Mouse (Mus musculus) heart, embryonic 16.5 days (tissue): ENCODE results near the gene Nkpd1. TPM values are rescaled to one million over a fixed set of nuclear protein-coding genes. Genes with fewer than 3 reads are reported as not detected.
A peak's percentile ranks its signal among the peaks of the same experiment; 100 is the strongest.

Experiments
- ATAC-seq: fragments of 200-750 bp; cut with Nextera tagmentation; replicated peaks from 2 replicates; pipeline ENCODE4 v1.8.0; 2017; ENCODE audit warnings: moderate number of reproducible peaks; ENCODE audit not compliant: insufficient read depth, low FRiP score; ENCODE audit errors: extremely low read depth
- H3K27ac ChIP-seq: fragments of 300-500 bp; sonication (generic); 2 replicates; pipeline ENCODE4 v1.5.1; 2014; ENCODE audit warnings: mild to moderate bottlenecking, low read length, control low read depth, moderate library complexity
- H3K27me3 ChIP-seq: fragments of 300-500 bp; sonication (generic); 2 replicates; pipeline ENCODE4 v1.6.1; 2014; ENCODE audit warnings: low read length, mixed read lengths; ENCODE audit not compliant: control insufficient read depth, insufficient read depth
- H3K36me3 ChIP-seq: fragments of 300-500 bp; sonication (generic); 2 replicates; pipeline ENCODE4 v1.6.1; 2014; ENCODE audit not compliant: control insufficient read depth, insufficient read depth
- H3K4me1 ChIP-seq: fragments of 300-500 bp; sonication (generic); 2 replicates; pipeline ENCODE4 v1.6.1; 2014; ENCODE audit warnings: low read length, mixed read lengths; ENCODE audit not compliant: control insufficient read depth, insufficient read depth
- H3K4me2 ChIP-seq: fragments of 300-500 bp; sonication (generic); 2 replicates; pipeline ENCODE4 v1.6.1; 2014; ENCODE audit warnings: low read depth, mild to moderate bottlenecking, control low read depth, low read length
- H3K4me3 ChIP-seq: fragments of 300-500 bp; sonication (generic); 2 replicates; pipeline ENCODE4 v1.5.1; 2014; ENCODE audit warnings: mild to moderate bottlenecking, control low read depth, low read length
- H3K9ac ChIP-seq: fragments of 300-500 bp; sonication (generic); 2 replicates; pipeline ENCODE4 v1.6.1; 2014; ENCODE audit warnings: low read length, control low read depth
- H3K9me3 ChIP-seq: fragments of 300-500 bp; sonication (generic); replicated peaks from 2 replicates; pipeline ENCODE4 v1.6.1; 2016; ENCODE audit warnings: low read length; ENCODE audit not compliant: control insufficient read depth
- WGBS: fragments of 180-500 bp; shearing (Covaris S2); extraction: QIAGEN DNeasy Blood & Tissue Kit; methylation state at CpG from one replicate; pipeline ENCODE4 v1.1.7; 2014; 5-methylcytosine and 5-hydroxymethylcytosine counted together
- polyA plus RNA-seq: library from polyadenylated mRNA; unstranded; fragments of >200 nt; fragmentation: Nextera tagmentation; extraction: Ambion mirVana; gene quantifications from 2 replicates; pipeline ENCODE4 v1.2.1, GENCODE M21; 2015

Nkpd1 gene
- polyA plus RNA-seq, 1 experiment from 2014 or later: not detected

DNA sequence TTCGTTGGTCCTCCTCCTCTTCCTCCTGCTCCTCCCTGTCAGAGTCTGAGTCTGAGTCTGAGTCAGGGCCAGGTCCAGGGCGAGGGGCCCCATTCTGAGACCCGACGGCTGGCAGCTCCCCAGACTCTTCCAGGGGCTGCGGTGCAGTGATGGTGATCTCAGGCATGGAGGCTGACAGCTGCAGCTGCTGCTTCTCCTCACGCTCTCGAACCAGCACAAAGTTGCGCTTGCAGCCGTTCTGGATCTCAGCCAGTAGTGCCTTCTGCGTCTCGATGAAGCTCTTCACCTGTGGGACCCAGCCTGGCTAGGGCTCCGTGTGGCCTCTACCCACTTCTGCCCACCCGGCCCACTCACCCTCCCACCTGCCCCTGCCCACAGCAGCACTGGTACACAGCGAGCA lies 14.6 kb downstream of the Nkpd1 start:
- H3K9me3 ChIP-seq: no peaks in the 10 kb centered on the region
- peaks cover 7% of the 10 kb centered on the region; the same call in 1 of the 2 replicates for H3K4me1 ChIP-seq
- H3K27me3 ChIP-seq: no peaks in the 10 kb centered on the region
- no peak overlapping the region for H3K4me3 ChIP-seq
- WGBS: 82% methylated on average over 14 of the region's 14 CpGs
- H3K9ac ChIP-seq: no peak overlapping the region
- ATAC-seq: peak; percentile 28; the same call in 1 of the 2 replicates
- no peak overlapping the region for H3K27ac ChIP-seq
- peaks cover 41% of the 10 kb centered on the region for H3K36me3 ChIP-seq
- no peak overlapping the region for H3K4me2 ChIP-seq

DNA sequence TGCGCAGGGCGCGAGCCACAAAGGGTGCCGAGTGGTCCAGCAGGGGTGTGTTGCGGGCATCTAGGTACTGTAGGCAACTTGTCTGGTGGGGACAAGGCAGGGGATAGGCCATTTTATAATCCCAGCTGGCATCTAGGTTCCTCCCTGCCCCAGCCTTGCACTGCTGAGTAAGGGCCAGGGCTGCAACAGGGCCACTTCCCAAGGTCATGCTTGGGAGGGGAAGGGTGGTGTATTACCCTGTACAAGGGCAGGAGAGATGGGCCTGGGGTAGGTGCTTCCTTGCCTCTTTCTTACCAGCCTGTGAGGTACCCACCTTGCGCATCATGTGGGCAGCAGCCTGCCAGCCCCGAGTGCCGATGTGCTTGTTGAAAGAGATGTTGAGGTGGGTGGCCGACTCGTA lies 17.0 kb downstream of the Nkpd1 start:
- H3K4me1 ChIP-seq: peaks cover 7% of the 10 kb centered on the region; the same call in 1 of the 2 replicates
- no peak overlapping the region for H3K9ac ChIP-seq
- H3K9me3 ChIP-seq: no peaks in the 10 kb centered on the region
- H3K36me3 ChIP-seq: peaks cover 38% of the 10 kb centered on the region
- no peak overlapping the region for H3K4me2 ChIP-seq
- ATAC-seq: no peak
- H3K27me3 ChIP-seq: no peaks in the 10 kb centered on the region
- no peak overlapping the region for H3K27ac ChIP-seq
- H3K4me3 ChIP-seq: no peak overlapping the region
- WGBS: 91% methylated on average over 10 of the region's 10 CpGs

DNA sequence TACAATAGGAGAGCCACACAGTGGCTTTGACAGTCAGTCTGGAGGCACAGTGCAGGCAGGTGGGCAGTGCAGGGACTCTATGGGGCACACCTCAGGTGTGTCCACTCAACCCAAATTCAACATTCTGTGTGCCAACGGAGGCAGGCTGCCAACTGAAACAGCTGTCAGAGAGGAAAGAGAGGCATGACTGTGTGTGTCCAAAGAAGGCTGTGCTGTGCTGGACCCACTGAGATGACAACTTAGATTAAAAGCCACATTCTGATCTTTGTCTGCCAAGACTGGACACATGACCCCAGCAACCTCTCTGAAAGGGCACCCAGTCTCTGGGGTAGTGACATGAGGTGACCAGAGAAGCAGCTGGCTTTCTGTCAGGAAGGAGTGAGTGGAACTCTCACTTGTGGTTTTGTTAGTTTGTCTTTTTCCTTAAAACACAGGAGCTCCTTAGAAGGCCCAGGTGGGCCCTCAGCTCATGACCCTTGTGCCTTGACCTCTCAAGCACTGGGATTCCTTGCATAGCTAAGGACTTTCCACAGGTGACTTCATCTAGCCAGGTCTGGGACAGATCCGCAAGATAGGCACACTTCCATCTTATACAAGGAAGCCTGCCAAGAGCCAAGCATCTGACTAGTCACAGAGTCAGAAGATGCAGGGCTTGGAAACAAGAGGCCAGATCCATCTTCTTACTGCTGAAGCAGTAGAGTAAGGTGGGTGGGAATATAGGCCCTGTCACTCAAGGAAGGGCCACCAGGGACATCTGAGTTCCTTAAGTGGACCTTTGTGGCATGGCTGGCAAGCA lies 23.3 kb downstream of the Nkpd1 start:
- H3K9ac ChIP-seq: no peak overlapping the region
- H3K4me1 ChIP-seq: peaks cover 45% of the 10 kb centered on the region
- WGBS: 77% methylated on average over 2 of the region's 2 CpGs
- 0 out of 2 replicates have a peak, but pooled peaks cover 3% of the 10 kb centered on the region for H3K36me3 ChIP-seq
- H3K27me3 ChIP-seq: no peaks in the 10 kb centered on the region
- H3K4me3 ChIP-seq: no peak overlapping the region
- H3K27ac ChIP-seq: no peak overlapping the region
- H3K9me3 ChIP-seq: no peaks in the 10 kb centered on the region
- ATAC-seq: no peak
- H3K4me2 ChIP-seq: no peak overlapping the region

DNA sequence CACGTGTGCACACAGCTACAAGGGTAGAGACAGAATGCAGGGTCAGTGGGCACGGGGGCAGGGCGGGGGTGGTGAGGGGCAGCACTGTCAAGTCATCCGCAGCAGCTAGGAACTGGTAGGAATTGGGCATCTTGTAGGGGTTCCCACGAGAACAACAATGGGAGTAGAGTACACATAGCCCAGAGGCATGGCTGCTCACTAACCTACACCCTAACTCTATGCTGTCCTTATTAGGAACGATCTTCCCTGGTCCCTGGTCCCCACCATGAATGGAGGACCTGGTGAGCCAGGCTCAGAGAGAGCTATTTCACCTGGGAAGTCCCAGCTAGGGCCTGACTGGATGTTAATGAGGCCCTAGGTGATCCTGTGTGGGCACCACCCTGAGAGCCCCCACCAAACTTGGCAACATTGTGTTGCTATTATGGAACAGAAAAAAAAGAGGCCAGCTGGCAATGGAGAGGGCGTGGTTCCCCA lies 24.1 kb downstream of the Nkpd1 start:
- ATAC-seq: no peak
- WGBS: 74% methylated on average over 7 of the region's 7 CpGs

DNA sequence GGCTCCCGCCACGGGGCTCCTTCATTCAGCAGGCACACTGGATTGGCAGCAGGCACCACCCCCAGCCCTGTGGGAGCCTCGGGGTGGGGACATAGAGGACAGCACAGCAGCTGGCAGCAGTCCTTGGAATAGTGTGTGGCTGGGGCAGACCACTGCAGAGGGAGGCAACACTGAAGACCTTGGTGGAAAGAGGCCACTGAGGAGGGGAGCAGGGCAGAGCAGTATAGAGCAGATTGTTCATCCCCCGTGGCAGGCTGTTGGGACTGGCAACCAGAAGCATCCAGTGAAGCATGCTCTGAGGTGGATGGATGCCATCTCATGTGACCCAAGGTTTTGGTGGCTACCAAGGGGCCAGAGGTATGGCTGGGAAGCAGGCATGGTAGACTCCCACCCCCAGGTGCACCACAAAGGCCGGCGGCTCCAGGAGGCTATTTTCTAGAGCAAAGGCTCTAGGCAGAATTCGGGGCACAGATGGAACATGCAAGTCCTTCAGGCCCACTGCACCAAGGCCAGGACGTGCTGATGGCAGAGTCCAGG lies 24.6 kb downstream of the Nkpd1 start:
- no peaks in the 10 kb centered on the region for H3K27me3 ChIP-seq
- H3K9ac ChIP-seq: peak overlapping the region; percentile 18; the same call in 1 of the 2 replicates
- H3K4me1 ChIP-seq: peaks cover 45% of the 10 kb centered on the region
- H3K27ac ChIP-seq: peak overlapping the region; percentile 63
- 0 out of 2 replicates have a peak, but pooled peaks cover 3% of the 10 kb centered on the region for H3K36me3 ChIP-seq
- ATAC-seq: peak; percentile 78
- no peak overlapping the region for H3K4me2 ChIP-seq
- no peaks in the 10 kb centered on the region for H3K9me3 ChIP-seq
- WGBS: 57% methylated on average over 8 of the region's 8 CpGs
- no peak overlapping the region for H3K4me3 ChIP-seq

More for the DNA sequence above, 24.1 kb downstream of the Nkpd1 start:
- Histone ChIP-seq H3K27me3 (no peaks in the 10 kb centered on the region), H3K9ac (no peak overlapping the region), H3K27ac (0 out of 2 replicates have a peak overlapping the region, but pooled peaks have one; percentile 24), H3K9me3 (no peaks in the 10 kb centered on the region), H3K4me2 (no peak overlapping the region), H3K4me3 (no peak overlapping the region), H3K36me3 (0 out of 2 replicates have a peak, but pooled peaks cover 3% of the 10 kb centered on the region), H3K4me1 (peaks cover 49% of the 10 kb centered on the region)

DNA sequence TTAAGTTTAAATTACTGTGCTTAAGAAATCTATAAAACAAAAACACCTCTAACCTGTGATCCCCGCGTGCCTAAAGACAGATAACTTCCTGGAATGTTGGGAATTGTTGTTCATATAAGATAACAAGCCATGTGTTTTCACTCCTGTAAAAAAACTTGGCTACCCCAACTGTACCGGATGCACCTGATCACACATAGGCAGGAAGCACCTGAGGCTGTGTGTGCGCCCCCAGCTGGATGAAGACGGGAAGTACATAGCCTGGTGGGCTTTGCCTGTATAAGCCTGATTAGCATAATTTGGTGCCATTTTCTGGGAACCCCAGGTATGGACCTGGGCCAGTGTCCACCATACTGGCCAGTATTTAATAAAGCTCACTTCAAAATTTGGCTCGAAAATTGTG lies 25.9 kb downstream of the Nkpd1 start:
- Histone ChIP-seq H3K27ac (no peak overlapping the region), H3K36me3 (0 out of 2 replicates have a peak, but pooled peaks cover under 1% of the 10 kb centered on the region), H3K4me2 (no peak overlapping the region), H3K9ac (no peak overlapping the region), H3K4me3 (no peak overlapping the region), H3K4me1 (peaks cover 45% of the 10 kb centered on the region), H3K27me3 (no peaks in the 10 kb centered on the region), H3K9me3 (no peaks in the 10 kb centered on the region)
- WGBS: 36% methylated on average over 6 of the region's 6 CpGs
- no peak for ATAC-seq

DNA sequence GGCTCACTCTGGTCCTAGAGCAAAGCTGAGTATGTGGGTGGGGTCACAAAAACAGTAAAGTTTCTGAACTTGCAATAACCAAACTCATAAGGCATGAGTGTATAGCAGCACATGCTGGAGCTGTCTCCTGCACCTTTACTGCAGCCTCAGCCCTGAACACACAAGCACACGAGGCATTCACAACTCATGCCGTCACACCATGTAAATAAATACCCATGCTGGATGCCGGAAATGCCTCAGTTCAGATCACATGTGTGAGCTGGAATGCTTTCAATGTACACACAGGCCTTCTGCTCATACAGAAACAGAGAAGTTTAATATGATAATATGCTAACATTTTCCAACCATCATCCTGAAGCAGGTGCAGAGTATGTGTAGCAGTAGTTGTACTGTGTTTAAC lies 28.4 kb downstream of the Nkpd1 start:
- no peak overlapping the region for H3K4me2 ChIP-seq
- H3K9me3 ChIP-seq: no peaks in the 10 kb centered on the region
- H3K4me1 ChIP-seq: peaks cover 45% of the 10 kb centered on the region
- H3K27me3 ChIP-seq: no peaks in the 10 kb centered on the region
- no peak overlapping the region for H3K4me3 ChIP-seq
- no peaks in the 10 kb centered on the region for H3K36me3 ChIP-seq
- no peak overlapping the region for H3K9ac ChIP-seq
- H3K27ac ChIP-seq: no peak overlapping the region
- peak; percentile 28; the same call in 1 of the 2 replicates for ATAC-seq
- 24% methylated on average over 3 of the region's 3 CpGs for WGBS

DNA sequence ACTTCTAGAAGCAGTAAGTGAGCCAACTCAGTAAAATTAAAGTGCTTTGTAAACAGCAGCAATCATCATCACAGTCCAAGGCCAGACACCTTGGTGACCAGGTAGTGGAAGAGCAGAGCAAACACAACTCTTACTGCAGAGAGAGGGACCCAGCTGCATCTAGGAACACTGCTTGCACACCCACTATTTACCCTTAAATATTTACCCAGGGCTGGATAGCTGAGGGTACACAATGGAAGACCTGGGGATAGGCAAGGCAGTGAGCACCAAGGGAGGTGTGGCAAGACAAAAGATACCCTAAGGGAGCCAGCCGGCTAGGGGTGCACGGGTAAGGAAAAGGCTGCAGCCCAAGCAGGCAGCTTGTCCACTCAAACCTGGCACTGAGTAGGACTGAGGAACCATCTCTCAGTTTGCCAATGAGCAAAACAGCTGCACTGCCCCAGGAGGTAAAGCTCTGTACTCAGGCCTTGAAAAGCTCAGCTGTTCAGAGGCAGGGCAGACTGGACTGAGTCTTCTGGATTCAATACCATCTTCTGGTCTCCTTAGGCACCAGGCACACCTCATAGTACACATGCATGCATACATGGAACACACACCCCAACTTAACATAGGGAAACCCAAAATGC lies 29.8 kb downstream of the Nkpd1 start:
- no peak overlapping the region for H3K27ac ChIP-seq
- no peaks in the 10 kb centered on the region for H3K36me3 ChIP-seq
- 85% methylated on average over 2 of the region's 2 CpGs for WGBS
- no peaks in the 10 kb centered on the region for H3K9me3 ChIP-seq
- no peak for ATAC-seq
- H3K27me3 ChIP-seq: no peaks in the 10 kb centered on the region
- H3K4me3 ChIP-seq: no peak overlapping the region
- no peak overlapping the region for H3K4me2 ChIP-seq
- H3K4me1 ChIP-seq: peaks cover 33% of the 10 kb centered on the region
- no peak overlapping the region for H3K9ac ChIP-seq

DNA sequence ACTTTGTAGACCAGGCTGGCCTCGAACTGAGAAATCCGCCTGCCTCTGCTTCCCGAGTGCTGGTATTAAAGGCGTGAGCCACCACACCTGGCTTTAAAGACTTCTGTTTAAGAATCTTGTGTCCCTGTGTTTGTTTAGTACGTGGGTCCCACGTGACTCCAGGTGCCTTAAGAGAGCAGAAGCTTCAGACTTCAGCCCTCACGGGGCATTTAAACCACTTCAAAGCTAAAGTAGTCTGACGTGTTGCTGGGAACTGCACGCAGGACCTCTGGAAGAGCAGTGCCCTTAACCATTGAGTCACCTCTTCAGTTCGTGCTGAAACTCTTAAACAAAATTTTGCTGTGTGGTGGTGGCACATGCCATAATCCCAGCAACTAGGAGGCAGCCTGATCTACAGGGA lies 31.8 kb downstream of the Nkpd1 start:
- H3K36me3 ChIP-seq: no peaks in the 10 kb centered on the region
- H3K4me2 ChIP-seq: no peak overlapping the region
- no peak overlapping the region for H3K4me3 ChIP-seq
- 73% methylated on average over 10 of the region's 10 CpGs for WGBS
- H3K9ac ChIP-seq: no peak overlapping the region
- no peak for ATAC-seq
- no peaks in the 10 kb centered on the region for H3K27me3 ChIP-seq
- H3K9me3 ChIP-seq: no peaks in the 10 kb centered on the region
- no peak overlapping the region for H3K27ac ChIP-seq
- H3K4me1 ChIP-seq: peaks cover 20% of the 10 kb centered on the region
